Mouse (Mus musculus): ENCODE data around the gene Golga1. TPM values are rescaled to one million over a fixed set of nuclear protein-coding genes. Genes with fewer than 3 reads are reported as not detected.

The Golga1 gene
- polyA plus RNA-seq, 1 experiment: 44.2 TPM

DNA sequence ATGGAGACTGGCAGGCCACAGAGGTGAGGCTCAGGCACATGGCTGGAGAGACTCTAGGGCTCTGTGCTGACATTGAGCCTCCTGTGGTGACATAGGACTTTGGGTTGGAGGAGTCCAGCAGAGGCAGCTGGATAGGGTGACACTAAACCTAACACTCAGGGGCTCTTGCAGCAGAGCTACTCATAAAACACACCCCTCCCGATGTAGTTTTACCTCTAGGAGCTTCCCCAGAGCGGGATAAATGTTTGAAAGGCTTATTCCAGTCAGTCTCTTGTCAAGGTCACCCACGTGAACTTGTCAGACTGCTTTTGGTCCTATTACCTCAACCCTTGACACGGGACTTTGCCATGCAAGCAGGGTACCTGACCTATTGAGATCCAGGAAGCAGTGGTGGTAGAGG is 66.0 kb downstream of the Golga1 start:
- DNase-seq: no peak
- peaks cover 6% of the 10 kb centered on the region for H3K4me1 ChIP-seq (ENCODE audit: control insufficient read depth, insufficient read depth, low read length)
- H3K4me3 ChIP-seq (replicated peaks; ENCODE audit: insufficient read depth, low read depth, low read length): no peak overlapping the region
- no peak overlapping the region for H3K27ac ChIP-seq (ENCODE audit: insufficient read depth, low read length)
- H3K27me3 ChIP-seq (ENCODE audit: control insufficient read depth, insufficient read depth, low read length): no peaks in the 10 kb centered on the region
- TF ChIP-seq CTCF (IDR thresholded peaks at IDR 0.05; ENCODE audit: borderline replicate concordance, insufficient read depth, low read depth, low read length) (no peak), POLR2A (IDR thresholded peaks at IDR 0.05; ENCODE audit: borderline replicate concordance, insufficient read depth, low read length) (no peak)
- 68% methylated on average over 4 of the region's 4 CpGs for WGBS

DNA sequence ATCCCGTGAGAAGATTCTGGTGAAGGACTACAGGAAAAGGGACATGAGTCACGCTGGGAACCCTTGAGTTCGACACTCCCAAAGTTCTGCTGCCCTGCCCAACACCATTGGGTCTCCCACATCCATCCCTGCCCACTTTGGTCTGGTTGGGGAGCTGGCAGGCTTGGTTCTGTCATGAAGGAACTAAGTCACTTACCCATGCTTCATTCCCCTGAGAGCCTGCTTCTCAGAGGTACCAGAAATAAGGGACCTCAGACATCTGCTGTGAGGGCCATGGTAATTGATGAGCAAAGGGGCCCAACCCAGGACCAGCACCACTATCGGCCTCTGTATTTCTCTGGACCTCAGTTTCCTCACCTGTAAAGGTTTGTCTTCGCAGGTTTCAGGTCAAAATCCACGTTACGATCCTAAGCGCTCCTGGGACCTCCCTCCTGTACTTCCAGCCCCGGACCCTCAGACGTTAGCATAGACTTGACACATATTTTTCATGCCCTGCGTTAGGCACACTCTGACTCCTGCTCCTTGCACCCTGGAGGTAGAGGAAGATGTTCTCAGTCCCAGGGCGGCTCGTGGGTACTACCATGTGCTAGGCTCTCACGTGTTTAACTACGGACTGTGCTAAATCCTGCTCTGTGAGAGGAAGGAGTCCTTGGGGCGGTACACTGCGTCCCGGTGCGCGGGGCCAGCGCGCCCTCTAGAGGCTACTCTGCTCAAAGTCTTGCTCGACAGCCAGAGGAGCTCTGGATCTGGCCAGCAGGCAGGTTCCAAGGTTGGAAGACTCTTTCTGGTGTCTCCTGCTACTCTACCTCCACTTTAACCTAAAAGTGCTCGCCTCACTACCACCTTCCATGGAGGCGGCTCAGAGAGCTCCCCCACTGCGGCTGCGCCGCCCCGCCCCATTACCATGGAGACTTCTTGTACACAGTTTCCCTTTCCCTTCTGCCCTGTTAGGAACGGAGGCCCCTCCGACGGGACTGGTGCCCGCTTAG is 67.7 kb downstream of the Golga1 start, which contains the start of gene Wdr38:
TSS of gene Wdr38 (plus strand) at position 91 of the 989 bp plus-strand sequence.
- 0 out of 2 replicates have a peak, but pooled peaks cover 2% of the 10 kb centered on the region for H3K4me1 ChIP-seq (ENCODE audit: control insufficient read depth, insufficient read depth, low read length)
- no peaks in the 10 kb centered on the region for H3K27me3 ChIP-seq (ENCODE audit: control insufficient read depth, insufficient read depth, low read length)
- TF ChIP-seq CTCF (IDR thresholded peaks at IDR 0.05; ENCODE audit: borderline replicate concordance, insufficient read depth, low read depth, low read length): peak; percentile 94
- no peak for TF ChIP-seq POLR2A (IDR thresholded peaks at IDR 0.05; ENCODE audit: borderline replicate concordance, insufficient read depth, low read length)
- H3K4me3 ChIP-seq (replicated peaks; ENCODE audit: insufficient read depth, low read depth, low read length): peak within 1 kb of the TSS; percentile 38
- DNase-seq: peak; percentile 84 to 92
- 14% methylated on average over 33 of the region's 33 CpGs for WGBS
- H3K27ac ChIP-seq (ENCODE audit: insufficient read depth, low read length): no peak within 1 kb of the TSS

DNA sequence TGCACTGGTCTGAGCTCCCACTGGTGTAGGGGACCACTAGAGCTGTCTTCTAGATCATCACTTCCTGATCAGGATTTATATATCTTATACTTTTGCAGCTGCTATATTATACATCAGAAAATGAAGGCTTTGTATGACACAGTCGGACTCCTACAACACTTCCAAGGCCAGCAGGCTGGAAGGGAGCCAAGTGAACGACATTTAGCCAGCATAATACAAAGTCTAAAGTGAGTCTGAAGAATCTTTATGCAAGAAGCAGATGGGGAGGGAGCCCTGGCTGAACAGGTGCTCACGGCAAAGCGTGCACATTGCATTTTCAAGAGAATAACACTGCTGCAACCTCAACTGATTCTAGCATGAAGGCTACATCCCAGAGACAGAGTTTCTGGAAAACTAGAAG is 72.9 kb downstream of the Golga1 start:
- no peak overlapping the region for H3K27ac ChIP-seq (ENCODE audit: insufficient read depth, low read length)
- 0 out of 2 replicates have a peak, but pooled peaks cover under 1% of the 10 kb centered on the region for H3K4me1 ChIP-seq (ENCODE audit: control insufficient read depth, insufficient read depth, low read length)
- 14% methylated on average over 4 of the region's 4 CpGs for WGBS
- no peaks in the 10 kb centered on the region; the same call in 1 of the 2 replicates for H3K27me3 ChIP-seq (ENCODE audit: control insufficient read depth, insufficient read depth, low read length)
- no peak for TF ChIP-seq CTCF (IDR thresholded peaks at IDR 0.05; ENCODE audit: borderline replicate concordance, insufficient read depth, low read depth, low read length)
- no peak for TF ChIP-seq POLR2A (IDR thresholded peaks at IDR 0.05; ENCODE audit: borderline replicate concordance, insufficient read depth, low read length)
- no peak overlapping the region for H3K4me3 ChIP-seq (replicated peaks; ENCODE audit: insufficient read depth, low read depth, low read length)
- DNase-seq: no peak

DNA sequence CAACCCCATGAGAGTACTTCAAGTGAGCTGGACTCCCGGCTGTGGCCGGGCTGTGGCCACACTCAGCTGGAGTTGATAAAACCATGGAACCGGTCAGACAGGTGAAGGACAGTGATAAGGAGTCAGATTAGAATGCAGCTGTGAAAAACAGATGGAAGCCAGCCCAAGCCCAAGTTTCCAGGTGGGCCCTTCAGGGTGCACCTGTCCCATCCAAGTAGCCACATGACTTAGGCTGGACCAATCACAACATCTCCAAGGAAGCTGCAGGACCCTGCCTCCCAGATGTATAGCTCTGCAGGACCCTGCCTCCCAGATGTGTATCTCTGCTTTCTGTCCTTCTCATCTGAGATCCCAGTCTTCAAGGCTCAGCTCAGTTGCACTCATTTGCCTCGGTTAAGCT is 73.3 kb downstream of the Golga1 start:
- no peak for DNase-seq
- TF ChIP-seq CTCF (IDR thresholded peaks at IDR 0.05; ENCODE audit: borderline replicate concordance, insufficient read depth, low read depth, low read length) (no peak), POLR2A (IDR thresholded peaks at IDR 0.05; ENCODE audit: borderline replicate concordance, insufficient read depth, low read length) (no peak)
- Histone ChIP-seq H3K27me3 (ENCODE audit: control insufficient read depth, insufficient read depth, low read length) (no peaks in the 10 kb centered on the region; the same call in 1 of the 2 replicates), H3K4me3 (replicated peaks; ENCODE audit: insufficient read depth, low read depth, low read length) (no peak overlapping the region), H3K4me1 (ENCODE audit: control insufficient read depth, insufficient read depth, low read length) (peaks cover 3% of the 10 kb centered on the region; the same call in 1 of the 2 replicates), H3K27ac (ENCODE audit: insufficient read depth, low read length) (no peak overlapping the region)
- 73% methylated on average over 4 of the region's 4 CpGs for WGBS

DNA sequence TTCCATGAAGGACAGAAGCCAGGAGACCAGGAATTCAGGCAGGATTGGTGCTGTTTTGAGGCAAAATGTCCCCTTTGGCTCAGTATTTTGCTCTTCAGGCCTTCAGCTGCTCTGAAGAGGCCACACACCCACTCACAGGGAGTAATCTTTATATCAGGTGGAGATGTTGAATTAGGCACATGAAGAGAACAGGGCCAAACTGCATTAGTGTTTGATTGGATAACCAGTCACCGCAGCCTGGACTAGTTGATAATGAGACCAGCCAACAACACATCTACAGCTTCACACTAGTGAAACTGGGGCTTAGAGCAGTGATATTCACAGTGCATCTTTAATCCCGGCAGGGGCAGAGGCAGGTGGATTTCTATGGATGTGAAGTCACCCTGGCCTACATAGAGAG is 76.4 kb downstream of the Golga1 start:
- 94% methylated on average over 2 of the region's 2 CpGs for WGBS
- TF ChIP-seq POLR2A (IDR thresholded peaks at IDR 0.05; ENCODE audit: borderline replicate concordance, insufficient read depth, low read length): no peak
- TF ChIP-seq CTCF (IDR thresholded peaks at IDR 0.05; ENCODE audit: borderline replicate concordance, insufficient read depth, low read depth, low read length): no peak
- Histone ChIP-seq H3K4me3 (replicated peaks; ENCODE audit: insufficient read depth, low read depth, low read length) (no peak overlapping the region), H3K4me1 (ENCODE audit: control insufficient read depth, insufficient read depth, low read length) (peaks cover 3% of the 10 kb centered on the region; the same call in 1 of the 2 replicates), H3K27me3 (ENCODE audit: control insufficient read depth, insufficient read depth, low read length) (no peaks in the 10 kb centered on the region; the same call in 1 of the 2 replicates), H3K27ac (ENCODE audit: insufficient read depth, low read length) (no peak overlapping the region)
- DNase-seq: no peak

DNA sequence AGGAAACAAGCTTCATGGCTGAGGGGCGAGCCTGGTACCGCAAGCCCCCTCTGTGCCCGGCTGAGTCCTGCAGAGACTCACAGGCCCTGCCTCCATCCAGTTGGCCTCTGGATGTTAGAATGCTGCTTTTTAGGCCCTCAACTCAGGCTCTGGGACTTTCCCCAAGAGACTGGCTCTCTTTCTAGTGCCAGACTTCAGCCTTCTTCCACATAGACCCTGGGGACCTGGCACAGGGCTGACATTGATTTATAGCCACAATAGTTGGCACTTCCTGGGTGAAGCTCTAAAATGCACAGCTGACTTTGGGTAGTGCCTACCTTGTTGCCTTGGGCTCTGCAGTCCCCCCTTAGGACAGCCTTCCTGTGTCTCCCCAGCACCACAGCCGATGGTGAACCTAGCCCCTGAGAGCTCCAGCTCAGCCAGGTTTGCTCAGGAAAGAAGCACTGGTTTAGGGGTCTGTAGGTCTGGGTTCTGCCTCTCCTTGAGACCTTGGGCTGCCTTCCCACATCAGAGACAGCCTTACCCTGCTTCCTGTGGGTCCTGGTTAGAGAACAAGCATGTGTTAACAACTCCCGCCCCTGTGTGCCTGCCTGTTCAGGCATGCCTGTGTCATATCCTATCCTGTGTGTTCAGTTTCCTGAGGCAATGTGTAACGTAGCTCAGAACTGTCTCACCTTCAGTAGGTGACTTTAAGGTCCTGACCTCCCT is 77.4 kb downstream of the Golga1 start:
- no peak for TF ChIP-seq CTCF (IDR thresholded peaks at IDR 0.05; ENCODE audit: borderline replicate concordance, insufficient read depth, low read depth, low read length)
- no peak for TF ChIP-seq POLR2A (IDR thresholded peaks at IDR 0.05; ENCODE audit: borderline replicate concordance, insufficient read depth, low read length)
- DNase-seq: no peak
- 68% methylated on average over 6 of the region's 6 CpGs for WGBS
- Histone ChIP-seq H3K4me1 (ENCODE audit: control insufficient read depth, insufficient read depth, low read length) (peaks cover 3% of the 10 kb centered on the region; the same call in 1 of the 2 replicates), H3K4me3 (replicated peaks; ENCODE audit: insufficient read depth, low read depth, low read length) (no peak overlapping the region), H3K27ac (ENCODE audit: insufficient read depth, low read length) (no peak overlapping the region), H3K27me3 (ENCODE audit: control insufficient read depth, insufficient read depth, low read length) (no peaks in the 10 kb centered on the region; the same call in 1 of the 2 replicates)

DNA sequence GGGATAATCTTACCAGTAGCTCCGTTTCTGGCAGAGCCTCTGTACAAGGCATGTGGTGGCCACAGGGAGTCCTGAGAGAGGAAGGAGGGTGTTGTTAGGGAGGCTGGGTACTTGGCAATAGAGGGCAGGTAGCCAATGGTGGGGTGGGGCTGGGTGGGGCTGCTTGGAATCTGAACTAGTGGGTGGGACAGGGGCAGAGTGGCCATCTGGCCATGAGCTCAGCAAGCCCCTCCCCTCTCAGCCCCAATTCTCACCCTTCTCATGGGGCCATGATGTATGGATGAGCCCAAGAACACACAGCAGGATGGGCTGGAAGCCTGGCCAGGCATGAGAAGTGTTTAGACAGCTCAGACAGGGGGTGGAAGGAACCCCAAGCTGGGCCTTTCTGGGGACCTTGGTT is 78.0 kb downstream of the Golga1 start:
- no peak for TF ChIP-seq CTCF (IDR thresholded peaks at IDR 0.05; ENCODE audit: borderline replicate concordance, insufficient read depth, low read depth, low read length)
- TF ChIP-seq POLR2A (IDR thresholded peaks at IDR 0.05; ENCODE audit: borderline replicate concordance, insufficient read depth, low read length): no peak
- Histone ChIP-seq H3K4me1 (ENCODE audit: control insufficient read depth, insufficient read depth, low read length) (peaks cover 3% of the 10 kb centered on the region; the same call in 1 of the 2 replicates), H3K4me3 (replicated peaks; ENCODE audit: insufficient read depth, low read depth, low read length) (no peak overlapping the region), H3K27ac (ENCODE audit: insufficient read depth, low read length) (no peak overlapping the region), H3K27me3 (ENCODE audit: control insufficient read depth, insufficient read depth, low read length) (no peaks in the 10 kb centered on the region; the same call in 1 of the 2 replicates)
- WGBS: 8% methylated on average over 1 of the region's 1 CpGs
- no peak for DNase-seq

All from cerebellum, adult 2 months (tissue).